Mouse (Mus musculus) limb, embryonic 11.5 days (tissue): ENCODE results near the gene Dnajc4. TPM values are rescaled to one million over a fixed set of nuclear protein-coding genes. Genes with fewer than 3 reads are reported as not detected.
A peak's percentile ranks its signal among the peaks of the same experiment; 100 is the strongest.

ENCODE experiments used
- ATAC-seq: fragments of 200-750 bp; cut with Nextera tagmentation; 2 replicates; pipeline ENCODE4 v1.8.0; 2017; ENCODE audit warnings: low read depth; ENCODE audit not compliant: insufficient number of reproducible peaks, low FRiP score, low TSS enrichment
- DNase-seq: peaks from one replicate; pipeline ENCODE4 v3.0.0-alpha.2; 2015; ENCODE audit warnings: low spot score
- H3K27ac ChIP-seq: fragments of 300-500 bp; sonication (generic); replicated peaks from 2 replicates; pipeline ENCODE4 v1.5.1; 2014; ENCODE audit warnings: low read depth, mild to moderate bottlenecking, low read length
- H3K27me3 ChIP-seq: fragments of 300-500 bp; sonication (generic); 2 replicates; pipeline ENCODE4 v1.6.1; 2014; ENCODE audit warnings: mild to moderate bottlenecking, low read length, mixed read lengths; ENCODE audit not compliant: control insufficient read depth, insufficient read depth
- H3K36me3 ChIP-seq: fragments of 300-500 bp; sonication (generic); 2 replicates; pipeline ENCODE4 v1.6.1; 2014; ENCODE audit warnings: mild to moderate bottlenecking, low read length, moderate library complexity, mixed read lengths; ENCODE audit not compliant: control insufficient read depth, insufficient read depth
- H3K4me1 ChIP-seq: fragments of 300-500 bp; sonication (generic); 2 replicates; pipeline ENCODE4 v1.6.1; 2014; ENCODE audit warnings: low read length, mixed read lengths; ENCODE audit not compliant: control insufficient read depth, insufficient read depth
- H3K4me2 ChIP-seq: fragments of 300-500 bp; sonication (generic); 2 replicates; pipeline ENCODE4 v1.6.1; 2014; ENCODE audit warnings: low read depth, mild to moderate bottlenecking, moderate library complexity; ENCODE audit not compliant: severe bottlenecking
- H3K4me3 ChIP-seq: fragments of 300-500 bp; sonication (generic); 2 replicates; pipeline ENCODE4 v1.5.1; 2014; ENCODE audit warnings: low read depth, low read length
- H3K9ac ChIP-seq: fragments of 300-500 bp; sonication (generic); 2 replicates; pipeline ENCODE4 v1.6.1; 2014; ENCODE audit warnings: mild to moderate bottlenecking, low read length
- H3K9me3 ChIP-seq: fragments of 300-500 bp; sonication (generic); 2 replicates; pipeline ENCODE4 v1.6.1; 2016; ENCODE audit warnings: low read length; ENCODE audit not compliant: control insufficient read depth
- WGBS: fragments of 180-500 bp; shearing (Covaris S2); extraction: QIAGEN DNeasy Blood & Tissue Kit; methylation state at CpG from one replicate; pipeline ENCODE4 v1.1.7; 2014; 5-methylcytosine and 5-hydroxymethylcytosine counted together
- polyA plus RNA-seq: library from polyadenylated mRNA; unstranded; fragments of >200 nt; fragmentation: Nextera tagmentation; extraction: Ambion mirVana; gene quantifications from 2 replicates; pipeline ENCODE4 v1.2.1, GENCODE M21; 2014

The Dnajc4 gene
- polyA plus RNA-seq, 1 experiment from 2014 or later, result 20.7 TPM

DNA sequence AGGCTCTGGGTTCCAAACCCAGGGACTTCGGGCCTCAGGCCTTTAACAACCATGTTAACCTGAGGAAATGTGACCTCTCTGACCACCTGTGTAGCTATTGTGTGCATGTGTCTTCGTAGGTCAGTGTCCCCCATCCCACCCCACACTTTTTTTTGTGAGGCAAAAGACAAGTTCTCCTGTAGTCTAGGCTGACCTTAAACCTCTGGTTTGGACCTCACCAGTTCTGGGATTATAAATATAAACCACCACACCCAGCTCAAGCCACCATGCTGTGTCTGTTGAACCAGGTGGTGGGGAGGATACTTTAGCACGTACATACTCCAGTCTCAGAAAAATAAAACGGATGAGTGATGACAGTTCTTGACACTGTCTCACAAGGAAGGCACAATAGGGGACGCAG lies 42.4 kb downstream of the Dnajc4 start:
- no peak overlapping the region for H3K9ac ChIP-seq
- peak overlapping the region; percentile 79 for H3K4me2 ChIP-seq
- no peak for DNase-seq
- H3K9me3 ChIP-seq, result no peaks in the 10 kb centered on the region
- ATAC-seq, result no peak
- peaks cover 3% of the 10 kb centered on the region; the same call in 1 of the 2 replicates for H3K36me3 ChIP-seq
- no peak overlapping the region for H3K27ac ChIP-seq
- H3K27me3 ChIP-seq, result no peaks in the 10 kb centered on the region
- WGBS, result 74% methylated on average over 5 of the region's 5 CpGs
- H3K4me3 ChIP-seq, result 0 out of 2 replicates have a peak overlapping the region, but pooled peaks have one; percentile 63
- H3K4me1 ChIP-seq, result peaks cover 9% of the 10 kb centered on the region; the same call in 1 of the 2 replicates

GRCm38 (mm10) chr19:6949532-6949931 lies 42.8 kb downstream of the Dnajc4 start:
- Histone ChIP-seq H3K4me3 (no peak overlapping the region), H3K9ac (no peak overlapping the region), H3K27ac (no peak overlapping the region), H3K4me1 (peaks cover 9% of the 10 kb centered on the region; the same call in 1 of the 2 replicates), H3K4me2 (no peak overlapping the region), H3K27me3 (no peaks in the 10 kb centered on the region), H3K9me3 (no peaks in the 10 kb centered on the region), H3K36me3 (no peaks in the 10 kb centered on the region)
- ATAC-seq (no peak), DNase-seq (no peak)
- 94% methylated on average over 5 of the region's 5 CpGs for WGBS

DNA sequence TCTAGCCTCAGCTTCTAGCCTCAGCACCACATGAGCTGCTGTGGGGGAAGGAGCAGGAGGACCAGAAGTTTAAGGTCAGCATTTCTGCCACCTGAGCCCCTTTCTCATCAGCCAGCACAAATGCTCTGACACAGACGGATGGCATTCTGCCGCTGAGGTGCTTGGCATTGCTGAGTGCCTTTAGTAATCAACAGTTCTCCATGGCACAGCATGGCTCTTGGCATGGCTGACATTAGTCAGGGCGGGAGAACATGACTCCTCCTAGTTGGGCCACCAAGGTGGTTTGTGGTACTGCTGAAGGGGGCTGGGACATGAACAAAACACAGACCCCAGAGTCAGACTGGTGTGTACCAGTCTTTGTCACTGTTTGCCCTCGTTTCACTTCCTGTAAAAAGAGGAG lies 44.2 kb downstream of the Dnajc4 start:
- DNase-seq, result no peak
- H3K4me2 ChIP-seq, result no peak overlapping the region
- 88% methylated on average over 4 of the region's 4 CpGs for WGBS
- no peaks in the 10 kb centered on the region for H3K9me3 ChIP-seq
- H3K4me3 ChIP-seq, result no peak overlapping the region
- no peak for ATAC-seq
- no peaks in the 10 kb centered on the region for H3K36me3 ChIP-seq
- H3K27ac ChIP-seq, result no peak overlapping the region
- H3K27me3 ChIP-seq, result no peaks in the 10 kb centered on the region
- peaks cover 9% of the 10 kb centered on the region; the same call in 1 of the 2 replicates for H3K4me1 ChIP-seq
- H3K9ac ChIP-seq, result no peak overlapping the region

DNA sequence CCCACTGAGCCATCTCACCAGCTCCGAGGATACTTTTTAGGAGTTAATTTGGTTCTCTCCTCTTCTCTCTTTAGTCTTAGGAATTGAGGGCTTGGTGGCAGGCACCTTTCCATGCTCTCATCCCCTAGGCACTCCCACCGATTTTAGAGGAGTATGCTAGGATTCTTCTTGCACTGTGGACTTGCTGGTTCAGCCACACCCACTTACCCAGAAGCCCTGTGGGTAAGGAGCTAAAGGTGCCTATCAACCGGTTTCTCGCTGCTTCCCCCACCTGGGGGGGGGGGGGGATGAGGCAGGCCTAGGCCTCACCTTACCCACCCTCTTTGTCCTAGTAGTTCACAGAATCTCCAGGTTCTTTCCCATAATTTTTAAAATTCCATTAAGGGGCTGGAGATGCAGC lies 44.6 kb downstream of the Dnajc4 start:
- 63% methylated on average over 4 of the region's 4 CpGs for WGBS

GRCm38 (mm10) chr19:6943709-6944108 lies 48.7 kb downstream of the Dnajc4 start:
- WGBS, result 88% methylated on average over 6 of the region's 6 CpGs
- Histone ChIP-seq H3K4me1 (peaks cover 13% of the 10 kb centered on the region), H3K27ac (no peak overlapping the region), H3K27me3 (no peaks in the 10 kb centered on the region), H3K4me2 (no peak overlapping the region), H3K9me3 (no peaks in the 10 kb centered on the region), H3K9ac (no peak overlapping the region), H3K36me3 (no peaks in the 10 kb centered on the region), H3K4me3 (no peak overlapping the region)
- DNase-seq, result no peak
- ATAC-seq, result no peak

More for the DNA sequence above, 44.6 kb downstream of the Dnajc4 start:
- Histone ChIP-seq H3K9ac (no peak overlapping the region), H3K27ac (no peak overlapping the region), H3K4me3 (no peak overlapping the region), H3K4me2 (no peak overlapping the region), H3K36me3 (no peaks in the 10 kb centered on the region), H3K27me3 (no peaks in the 10 kb centered on the region), H3K4me1 (peaks cover 12% of the 10 kb centered on the region), H3K9me3 (no peaks in the 10 kb centered on the region)
- ATAC-seq (no peak), DNase-seq (no peak)

DNA sequence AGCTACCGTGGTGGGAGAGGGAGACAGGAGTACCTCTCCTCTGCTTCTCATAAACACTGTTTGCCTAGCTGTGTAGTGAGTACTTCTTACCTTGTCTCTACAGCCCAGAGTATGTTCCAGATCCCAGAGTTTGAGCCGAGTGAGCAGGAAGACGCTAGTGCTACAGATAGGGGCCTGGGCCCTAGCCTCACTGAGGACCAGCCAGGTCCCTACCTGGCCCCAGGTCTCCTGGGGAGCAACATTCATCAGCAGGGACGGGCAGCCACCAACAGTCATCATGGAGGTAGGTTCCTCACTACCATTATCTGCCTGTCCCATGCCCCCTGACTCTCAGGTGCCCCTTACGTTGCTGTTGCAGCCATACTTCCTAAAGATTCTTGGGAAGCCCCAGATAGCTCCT lies 49.6 kb downstream of the Dnajc4 start:
- Histone ChIP-seq H3K4me1 (peaks cover 13% of the 10 kb centered on the region), H3K9me3 (no peaks in the 10 kb centered on the region), H3K4me3 (peak overlapping the region; percentile 69), H3K27me3 (no peaks in the 10 kb centered on the region), H3K36me3 (no peaks in the 10 kb centered on the region), H3K9ac (peak overlapping the region; percentile 24; the same call in 1 of the 2 replicates), H3K27ac (no peak overlapping the region), H3K4me2 (peak overlapping the region; percentile 88)
- DNase-seq, result no peak
- ATAC-seq, result no peak
- WGBS, result 33% methylated on average over 5 of the region's 5 CpGs

GRCm38 (mm10) chr19:6942249-6942691 lies 50.1 kb downstream of the Dnajc4 start, which contains the start of gene Gpr137:
Gpr137 (minus strand) TSS chr19:6942480.
- DNase-seq, result peak; percentile 90
- Histone ChIP-seq H3K4me3 (peak within 1 kb of the TSS; percentile 69), H3K27me3 (no peaks in the 10 kb centered on the region), H3K36me3 (no peaks in the 10 kb centered on the region), H3K27ac (peak within 1 kb of the TSS; percentile 72), H3K9ac (peak within 1 kb of the TSS; percentile 77), H3K4me1 (peaks cover 13% of the 10 kb centered on the region), H3K4me2 (peak within 1 kb of the TSS; percentile 88), H3K9me3 (no peaks in the 10 kb centered on the region)
- WGBS, result under 1% methylated on average over 27 of the region's 27 CpGs
- peak; percentile 72 for ATAC-seq

DNA sequence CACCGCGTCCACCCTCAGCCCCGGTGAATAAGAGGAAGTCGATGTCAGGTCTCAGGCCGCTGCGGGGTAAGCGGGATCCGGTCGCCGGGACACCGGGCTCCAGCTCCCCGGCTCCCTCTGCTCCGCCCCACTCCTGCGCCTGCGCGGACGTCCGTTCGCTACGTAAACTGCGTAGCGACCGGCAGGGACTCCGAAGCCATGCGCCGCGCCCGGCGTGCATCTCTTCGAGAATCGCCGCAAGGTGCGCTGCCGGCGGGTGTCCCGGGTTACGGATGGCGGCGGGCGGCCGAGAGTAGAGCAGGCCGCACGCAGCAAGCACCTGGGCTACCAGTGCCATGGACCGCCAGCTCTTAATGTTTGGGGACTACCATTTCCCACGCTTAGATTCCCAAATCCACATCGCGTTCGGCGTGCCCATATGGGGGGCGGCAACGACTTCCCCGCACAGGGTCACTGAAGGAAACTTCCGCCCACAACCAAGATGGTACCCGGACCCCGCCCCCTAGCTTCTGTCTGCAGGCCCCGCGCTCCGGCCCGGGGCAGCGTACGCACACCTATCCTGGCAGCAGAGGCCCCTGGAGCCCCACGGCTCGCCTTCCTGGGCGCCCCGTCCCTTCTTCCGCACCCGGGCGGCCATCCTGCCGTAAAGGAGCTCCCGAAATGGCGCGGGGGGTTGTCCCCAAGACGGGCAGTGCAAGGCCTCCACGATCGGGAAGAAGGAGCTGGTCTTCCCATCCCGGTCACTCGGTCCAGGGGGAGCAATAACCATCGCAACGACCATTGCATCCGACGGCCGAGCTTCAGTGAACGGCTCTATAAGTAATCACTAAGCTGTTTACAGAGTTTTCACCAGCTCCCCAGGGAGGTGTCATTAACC lies 50.8 kb downstream of the Dnajc4 start, which contains the start of gene Bad:
TSS of gene Bad (plus strand) at position 490 of the 877 bp plus-strand sequence.
- DNase-seq (peak; percentile 98), ATAC-seq (peak; percentile 75)
- Histone ChIP-seq H3K9me3 (no peaks in the 10 kb centered on the region), H3K4me1 (peaks cover 13% of the 10 kb centered on the region), H3K9ac (peak within 1 kb of the TSS; percentile 77), H3K36me3 (no peaks in the 10 kb centered on the region), H3K4me3 (peak within 1 kb of the TSS; percentile 69), H3K27me3 (no peaks in the 10 kb centered on the region), H3K27ac (peak within 1 kb of the TSS; percentile 72), H3K4me2 (peak within 1 kb of the TSS; percentile 88)
- under 1% methylated on average over 82 of the region's 83 CpGs for whole genome bisulfite sequencing
